Mouse (Mus musculus) lung, embryonic 16.5 days (tissue): ENCODE data around the gene Pbx1. TPM values are rescaled to one million over a fixed set of nuclear protein-coding genes. Genes with fewer than 3 reads are reported as not detected.

ENCODE experiments used
- ATAC-seq: fragments of 200-750 bp; cut with Nextera tagmentation; 2 replicates; pipeline ENCODE4 v1.8.0; 2017; ENCODE audit warnings: low read depth, mild to moderate bottlenecking, moderate library complexity
- H3K27ac ChIP-seq: fragments of 300-500 bp; sonication (generic); 2 replicates; pipeline ENCODE4 v1.5.1; 2014; ENCODE audit warnings: mild to moderate bottlenecking, control low read depth, low read length
- H3K27me3 ChIP-seq: fragments of 300-500 bp; sonication (generic); 2 replicates; pipeline ENCODE4 v1.6.1; 2014; ENCODE audit warnings: low read depth, low read length, mixed read lengths; ENCODE audit not compliant: control insufficient read depth, insufficient read depth
- H3K36me3 ChIP-seq: fragments of 300-500 bp; sonication (generic); 2 replicates; pipeline ENCODE4 v1.6.1; 2014; ENCODE audit warnings: low read length; ENCODE audit not compliant: control insufficient read depth, insufficient read depth
- H3K4me1 ChIP-seq: fragments of 300-500 bp; sonication (generic); replicated peaks from 2 replicates; pipeline ENCODE4 v1.6.1; 2014; ENCODE audit warnings: low read length, mixed read lengths; ENCODE audit not compliant: control insufficient read depth, insufficient read depth
- H3K4me2 ChIP-seq: fragments of 300-500 bp; sonication (generic); 2 replicates; pipeline ENCODE4 v1.6.1; 2014; ENCODE audit warnings: low read depth, low read length, control low read depth
- H3K4me3 ChIP-seq: fragments of 300-500 bp; sonication (generic); 2 replicates; pipeline ENCODE4 v1.5.1; 2014; ENCODE audit warnings: mild to moderate bottlenecking, low read length, control low read depth
- H3K9ac ChIP-seq: fragments of 300-500 bp; sonication (generic); 2 replicates; pipeline ENCODE4 v1.6.1; 2014; ENCODE audit warnings: low read length, control low read depth
- H3K9me3 ChIP-seq: fragments of 300-500 bp; sonication (generic); 2 replicates; pipeline ENCODE4 v1.6.1; 2016; ENCODE audit warnings: low read length; ENCODE audit not compliant: control insufficient read depth
- WGBS: fragments of 180-500 bp; shearing (Covaris S2); extraction: QIAGEN DNeasy Blood & Tissue Kit; methylation state at CpG from one replicate; pipeline ENCODE4 v1.1.7; 2014; 5-methylcytosine and 5-hydroxymethylcytosine counted together
- polyA plus RNA-seq: library from polyadenylated mRNA; unstranded; fragments of >200 nt; fragmentation: Nextera tagmentation; extraction: Ambion mirVana; gene quantifications from 2 replicates; pipeline ENCODE4 v1.2.1, GENCODE M21; 2015

Pbx1 gene
- polyA plus RNA-seq, 1 experiment from 2014 or later = 34.3 TPM

DNA sequence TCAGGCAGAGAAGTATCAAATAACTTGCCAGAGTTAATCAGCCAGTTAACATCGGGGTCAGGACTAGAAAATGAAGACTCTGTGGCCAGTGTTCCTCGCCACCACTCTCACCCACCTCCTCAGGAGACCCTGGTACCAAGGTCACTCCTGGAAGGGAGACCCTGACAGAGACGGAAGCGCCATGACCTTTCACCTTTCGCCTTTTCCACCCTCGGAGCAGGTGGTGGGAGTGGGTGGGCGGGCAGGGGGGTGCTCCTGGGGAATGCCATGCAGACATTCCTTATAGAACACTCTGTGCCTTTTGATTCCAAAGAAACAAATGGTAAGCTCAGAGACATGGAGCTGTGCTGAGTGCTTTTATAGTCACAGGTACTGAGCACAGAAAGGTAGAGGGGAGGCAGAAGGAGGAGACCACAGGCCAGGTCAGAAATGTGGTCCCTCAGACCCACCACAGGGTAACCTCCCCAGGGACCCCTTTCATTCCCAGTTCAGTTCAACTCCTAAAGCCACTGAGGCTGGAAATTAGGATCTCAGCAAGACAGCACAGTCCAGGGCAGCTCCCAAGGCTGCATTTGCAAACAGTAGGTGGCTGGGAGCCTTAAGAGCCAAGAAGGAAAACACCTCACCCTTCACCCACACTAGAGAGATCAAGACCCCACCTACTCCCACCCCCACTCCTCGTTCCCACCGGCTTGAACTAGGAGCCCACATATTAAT is 49.8 kb downstream of the Pbx1 start:
- H3K4me3 ChIP-seq = no peak overlapping the region
- H3K36me3 ChIP-seq = no peaks in the 10 kb centered on the region; the same call in 1 of the 2 replicates
- peak; percentile 14; the same call in 1 of the 2 replicates for ATAC-seq
- no peaks in the 10 kb centered on the region for H3K9me3 ChIP-seq
- 33% methylated on average over 9 of the region's 9 CpGs for WGBS
- H3K27me3 ChIP-seq = no peaks in the 10 kb centered on the region
- H3K27ac ChIP-seq = peak overlapping the region; percentile 60
- H3K9ac ChIP-seq = no peak overlapping the region
- peaks cover 70% of the 10 kb centered on the region for H3K4me1 ChIP-seq
- H3K4me2 ChIP-seq = no peak overlapping the region

DNA sequence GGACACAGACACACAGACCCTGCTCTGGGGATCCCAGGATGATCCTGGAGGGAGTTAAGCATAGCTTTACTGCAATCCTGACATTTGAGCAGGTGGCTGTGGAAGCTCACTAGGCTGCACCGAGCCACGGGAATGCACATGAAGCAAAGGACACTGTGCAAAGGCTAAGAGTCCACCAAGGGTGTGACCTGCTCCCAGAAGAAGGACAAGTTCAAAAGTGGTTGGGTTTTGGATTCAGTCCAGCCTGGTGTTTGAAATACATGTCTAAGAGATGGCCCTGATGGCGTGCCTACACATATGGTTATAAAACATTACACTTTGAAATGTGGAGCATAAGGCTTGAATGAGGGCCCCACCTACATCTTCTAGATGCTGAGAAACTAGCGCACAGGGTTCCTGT is 50.6 kb downstream of the Pbx1 start:
- ATAC-seq = no peak
- H3K27ac ChIP-seq = peak overlapping the region; percentile 44
- no peaks in the 10 kb centered on the region; the same call in 1 of the 2 replicates for H3K36me3 ChIP-seq
- no peaks in the 10 kb centered on the region for H3K27me3 ChIP-seq
- H3K9ac ChIP-seq = no peak overlapping the region
- WGBS = 28% methylated on average over 4 of the region's 4 CpGs
- no peak overlapping the region for H3K4me2 ChIP-seq
- no peak overlapping the region for H3K4me3 ChIP-seq
- H3K9me3 ChIP-seq = no peaks in the 10 kb centered on the region
- peaks cover 65% of the 10 kb centered on the region for H3K4me1 ChIP-seq

DNA sequence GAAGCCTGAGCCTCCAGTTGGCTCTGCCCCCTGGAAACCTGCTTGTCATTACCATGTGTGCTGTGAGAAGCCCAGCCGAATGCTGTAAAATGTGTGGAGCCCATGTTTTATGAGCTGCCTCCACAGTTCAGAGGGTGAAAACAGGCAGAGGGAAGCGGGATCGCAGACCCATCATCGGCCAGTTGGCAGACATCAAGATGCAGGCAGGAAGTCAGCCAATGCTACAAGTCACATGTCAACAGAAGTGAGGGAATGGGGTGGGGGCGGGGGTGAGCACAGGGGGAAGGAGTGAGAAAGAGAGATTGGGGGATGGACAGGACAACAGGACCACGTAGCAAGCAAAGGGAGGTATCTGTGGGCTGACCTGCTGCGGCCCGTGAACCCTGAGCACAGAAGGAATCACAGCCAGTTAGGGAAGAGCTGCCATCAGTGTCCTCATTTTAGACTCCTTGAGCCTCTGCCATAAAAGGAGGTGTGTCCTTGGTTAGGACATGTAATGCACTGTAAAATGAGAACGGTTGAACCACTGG is 51.8 kb downstream of the Pbx1 start:
- Histone ChIP-seq H3K4me3 (no peak overlapping the region), H3K9ac (no peak overlapping the region), H3K27ac (peak overlapping the region; percentile 45), H3K9me3 (no peaks in the 10 kb centered on the region), H3K4me2 (no peak overlapping the region), H3K36me3 (no peaks in the 10 kb centered on the region; the same call in 1 of the 2 replicates), H3K27me3 (no peaks in the 10 kb centered on the region), H3K4me1 (peaks cover 60% of the 10 kb centered on the region)
- WGBS = 32% methylated on average over 9 of the region's 9 CpGs
- peak; percentile 77 for ATAC-seq

DNA sequence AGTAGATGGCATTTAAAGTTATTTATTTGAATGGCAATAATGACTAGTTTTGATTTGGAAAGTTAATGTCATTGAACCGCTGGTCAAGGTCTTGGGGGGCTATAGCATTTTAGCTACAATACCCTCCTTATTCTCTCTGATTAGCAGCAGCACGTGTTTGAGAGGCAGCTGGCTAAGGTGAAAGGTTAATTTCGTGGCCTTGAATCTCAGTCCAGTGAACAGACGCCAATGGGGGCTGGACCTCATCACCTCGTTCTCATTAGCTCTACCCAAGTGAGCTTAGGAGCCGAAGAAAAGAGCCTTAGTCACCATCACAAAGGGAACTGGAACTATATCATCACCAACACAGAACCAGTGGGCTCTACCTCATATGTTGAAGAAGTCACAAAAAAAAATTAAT is 54.4 kb downstream of the Pbx1 start:
- no peak overlapping the region for H3K4me2 ChIP-seq
- no peak overlapping the region for H3K27ac ChIP-seq
- H3K9me3 ChIP-seq = no peaks in the 10 kb centered on the region
- ATAC-seq = no peak
- peaks cover 41% of the 10 kb centered on the region for H3K4me1 ChIP-seq
- H3K4me3 ChIP-seq = no peak overlapping the region
- no peak overlapping the region for H3K9ac ChIP-seq
- H3K27me3 ChIP-seq = no peaks in the 10 kb centered on the region
- no peaks in the 10 kb centered on the region; the same call in 1 of the 2 replicates for H3K36me3 ChIP-seq
- WGBS = 55% methylated on average over 6 of the region's 6 CpGs

- no peak overlapping the region for H3K9ac ChIP-seq
- no peaks in the 10 kb centered on the region for H3K27me3 ChIP-seq
- H3K9me3 ChIP-seq = no peaks in the 10 kb centered on the region
- no peaks in the 10 kb centered on the region; the same call in 1 of the 2 replicates for H3K36me3 ChIP-seq
- no peak for ATAC-seq
- no peak overlapping the region for H3K27ac ChIP-seq
- H3K4me3 ChIP-seq = no peak overlapping the region
- 22% methylated on average over 3 of the region's 3 CpGs for WGBS
- H3K4me2 ChIP-seq = no peak overlapping the region
- peaks cover 28% of the 10 kb centered on the region for H3K4me1 ChIP-seq
Observed at GRCm38 (mm10) chr1:168376330-168376729, 55.7 kb downstream of the Pbx1 start.

GRCm38 (mm10) chr1:168374953-168375600 is 57.0 kb downstream of the Pbx1 start:
- no peak overlapping the region for H3K27ac ChIP-seq
- H3K4me1 ChIP-seq = peaks cover 15% of the 10 kb centered on the region
- 52% methylated on average over 12 of the region's 12 CpGs for WGBS

GRCm38 (mm10) chr1:168372089-168372488 is 60.0 kb downstream of the Pbx1 start:
- ATAC-seq = no peak
- WGBS = 83% methylated on average over 2 of the region's 2 CpGs
- Histone ChIP-seq H3K9ac (no peak overlapping the region), H3K4me2 (no peak overlapping the region), H3K4me1 (peaks cover 13% of the 10 kb centered on the region), H3K36me3 (peaks cover 2% of the 10 kb centered on the region; the same call in 1 of the 2 replicates), H3K9me3 (no peaks in the 10 kb centered on the region), H3K27ac (no peak overlapping the region), H3K27me3 (no peaks in the 10 kb centered on the region), H3K4me3 (no peak overlapping the region)

More at GRCm38 (mm10) chr1:168374953-168375600, 57.0 kb downstream of the Pbx1 start:
- H3K27me3 ChIP-seq = no peaks in the 10 kb centered on the region
- no peaks in the 10 kb centered on the region; the same call in 1 of the 2 replicates for H3K36me3 ChIP-seq
- H3K9me3 ChIP-seq = no peaks in the 10 kb centered on the region
- ATAC-seq = peak; percentile 83
- no peak overlapping the region for H3K9ac ChIP-seq
- H3K4me3 ChIP-seq = no peak overlapping the region
- no peak overlapping the region for H3K4me2 ChIP-seq

DNA sequence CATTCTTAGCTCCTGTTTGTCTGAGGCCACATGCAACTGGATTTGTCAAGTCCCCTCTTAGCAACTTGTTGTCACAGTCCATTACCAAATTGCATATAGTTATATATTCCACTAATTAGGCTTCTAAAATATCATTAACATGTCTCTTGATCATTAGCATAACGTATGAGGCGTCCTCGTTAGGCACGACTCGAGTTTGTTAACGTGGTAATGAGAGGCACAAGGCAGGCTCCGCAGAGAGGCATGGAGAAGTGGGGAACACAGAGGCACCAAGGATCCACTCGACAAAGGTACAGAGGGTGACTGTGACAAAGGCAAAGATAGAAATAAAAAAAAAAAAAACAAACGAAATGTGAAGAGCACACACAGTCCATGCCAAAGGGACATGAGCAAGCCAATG is 61.1 kb downstream of the Pbx1 start:
- Histone ChIP-seq H3K4me3 (no peak overlapping the region), H3K9ac (no peak overlapping the region), H3K36me3 (peaks cover 2% of the 10 kb centered on the region; the same call in 1 of the 2 replicates), H3K27ac (no peak overlapping the region), H3K9me3 (no peaks in the 10 kb centered on the region), H3K4me1 (peaks cover 11% of the 10 kb centered on the region), H3K27me3 (no peaks in the 10 kb centered on the region), H3K4me2 (no peak overlapping the region)
- 84% methylated on average over 9 of the region's 9 CpGs for WGBS
- ATAC-seq = no peak

GRCm38 (mm10) chr1:168366261-168366660 is 65.8 kb downstream of the Pbx1 start:
- Histone ChIP-seq H3K27me3 (no peaks in the 10 kb centered on the region), H3K9ac (no peak overlapping the region), H3K4me2 (no peak overlapping the region), H3K27ac (no peak overlapping the region), H3K9me3 (no peaks in the 10 kb centered on the region), H3K4me1 (peaks cover 4% of the 10 kb centered on the region), H3K4me3 (no peak overlapping the region), H3K36me3 (peaks cover 2% of the 10 kb centered on the region; the same call in 1 of the 2 replicates)
- WGBS = 88% methylated on average over 5 of the region's 5 CpGs
- ATAC-seq = no peak
